Mouse (Mus musculus) layer of hippocampus, postnatal 10 days (tissue): ENCODE results near the gene Gal3st2. TPM values are rescaled to one million over a fixed set of nuclear protein-coding genes. Genes with fewer than 3 reads are reported as not detected.
"Not testable (repeated sequence)": the region's sequence is repeated elsewhere in the genome, so short reads cannot be mapped to it uniquely, and the experiment has no call there.

Source experiments
- DNase-seq, 2 experiments: peaks; one replicate each; pipeline ENCODE4 v3.0.0; 2021; ENCODE audit warnings: low spot score in 2 of 2
- long read RNA-seq: library from polyadenylated mRNA; stranded (forward); transcript quantifications from one replicate; pipeline ENCODE4 v2.0.0, GENCODE M21; 2023
- total RNA-seq, 2 experiments: library from RNA; stranded (reverse); gene quantifications; 2 replicates each; pipeline ENCODE4 v1.2.3; 2021

Gal3st2 gene
- total RNA-seq = under 1 TPM in 1 of 2 experiments, not detected in 1; 0.54 TPM
- long read RNA-seq = 0 reads

- not testable (repeated sequence) for DNase-seq
Observed at GRCm38 (mm10) chr1:93861048-93861447, at the start of gene Gal3st2. Gene Gal3st2, plus strand, starts transcription at chr1:93861306.

- no peak for DNase-seq
Observed at GRCm38 (mm10) chr1:93811495-93812039, 49.5 kb upstream of the Gal3st2 start.

- no peak for DNase-seq
Observed at GRCm38 (mm10) chr1:93817823-93818532, 43.1 kb upstream of the Gal3st2 start.

DNA sequence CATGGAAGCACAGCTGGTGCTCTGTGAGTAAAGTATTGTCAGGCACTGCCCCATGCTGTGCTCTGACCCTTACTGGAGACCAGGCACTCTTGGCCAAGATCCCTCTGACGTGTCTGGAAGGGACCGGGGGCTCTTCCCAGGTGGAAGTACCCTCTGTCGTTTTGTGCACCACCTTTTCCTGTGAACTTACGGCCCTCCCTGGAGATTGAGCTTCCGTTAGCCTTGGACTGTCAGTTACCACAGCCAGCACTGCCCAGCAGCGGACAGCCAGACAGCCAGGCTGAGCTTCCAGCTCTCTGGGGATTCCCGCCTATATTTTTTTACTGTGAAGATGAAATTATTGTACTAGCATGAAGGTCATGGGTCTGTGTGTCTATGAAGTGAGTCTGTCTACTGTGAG lies 42.4 kb upstream of the Gal3st2 start:
- DNase-seq = no peak

GRCm38 (mm10) chr1:93823796-93824495 lies 37.2 kb upstream of the Gal3st2 start:
- DNase-seq = no peak

DNA sequence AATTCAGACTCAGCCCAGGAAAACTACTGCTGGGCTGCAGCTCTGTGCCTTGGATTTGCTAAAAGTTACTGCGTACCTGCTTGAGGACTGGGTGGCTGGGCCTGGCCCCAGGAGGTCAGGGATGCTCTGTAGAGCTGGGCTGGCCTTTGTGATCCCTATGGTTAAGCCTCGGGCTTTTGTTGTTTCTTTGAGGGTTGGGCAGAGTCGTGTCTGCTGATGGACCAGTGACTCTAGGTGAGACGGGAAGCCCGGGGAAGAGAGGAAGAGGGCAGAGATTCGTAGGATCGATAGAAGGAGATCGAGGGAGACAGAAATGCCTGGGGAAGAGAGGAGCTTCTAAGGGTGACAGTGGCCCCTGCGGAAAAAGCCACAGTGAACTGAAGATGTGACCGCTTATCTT lies 36.5 kb upstream of the Gal3st2 start, which contains the start of gene D2hgdh:
D2hgdh (plus strand) TSS at position 301 of the 400 bp plus-strand sequence.
- DNase-seq = peak; percentile 8 to 31

DNA sequence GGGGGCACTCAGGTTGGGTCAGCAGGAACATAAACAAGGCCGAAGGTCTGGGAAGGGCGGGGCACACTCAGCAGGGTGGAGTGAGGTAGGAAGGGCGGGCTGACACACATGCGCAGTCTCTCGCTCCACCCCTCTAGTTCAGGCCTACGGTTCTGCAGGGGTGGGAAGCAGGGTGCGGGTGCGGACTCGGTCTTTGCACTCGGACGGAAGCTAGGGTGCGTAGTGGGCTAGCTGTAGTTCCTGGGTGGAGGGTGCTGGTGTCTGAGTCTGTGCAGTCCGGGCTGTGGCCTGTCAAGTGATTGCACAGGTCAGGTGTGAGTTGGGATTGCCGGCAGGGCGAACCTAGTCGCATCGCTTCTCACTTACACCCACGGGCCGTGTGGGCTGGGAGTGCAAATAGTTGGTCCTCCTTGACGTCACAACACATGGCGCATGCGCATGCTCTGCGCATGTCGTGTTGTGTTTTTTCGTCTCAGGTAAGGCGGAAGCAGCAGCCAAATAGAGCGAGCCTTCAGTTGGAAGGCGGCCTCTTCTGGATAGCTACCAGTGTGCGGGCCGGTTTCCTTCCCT lies 35.9 kb upstream of the Gal3st2 start:
- DNase-seq = peak; percentile 90 to 91

DNA sequence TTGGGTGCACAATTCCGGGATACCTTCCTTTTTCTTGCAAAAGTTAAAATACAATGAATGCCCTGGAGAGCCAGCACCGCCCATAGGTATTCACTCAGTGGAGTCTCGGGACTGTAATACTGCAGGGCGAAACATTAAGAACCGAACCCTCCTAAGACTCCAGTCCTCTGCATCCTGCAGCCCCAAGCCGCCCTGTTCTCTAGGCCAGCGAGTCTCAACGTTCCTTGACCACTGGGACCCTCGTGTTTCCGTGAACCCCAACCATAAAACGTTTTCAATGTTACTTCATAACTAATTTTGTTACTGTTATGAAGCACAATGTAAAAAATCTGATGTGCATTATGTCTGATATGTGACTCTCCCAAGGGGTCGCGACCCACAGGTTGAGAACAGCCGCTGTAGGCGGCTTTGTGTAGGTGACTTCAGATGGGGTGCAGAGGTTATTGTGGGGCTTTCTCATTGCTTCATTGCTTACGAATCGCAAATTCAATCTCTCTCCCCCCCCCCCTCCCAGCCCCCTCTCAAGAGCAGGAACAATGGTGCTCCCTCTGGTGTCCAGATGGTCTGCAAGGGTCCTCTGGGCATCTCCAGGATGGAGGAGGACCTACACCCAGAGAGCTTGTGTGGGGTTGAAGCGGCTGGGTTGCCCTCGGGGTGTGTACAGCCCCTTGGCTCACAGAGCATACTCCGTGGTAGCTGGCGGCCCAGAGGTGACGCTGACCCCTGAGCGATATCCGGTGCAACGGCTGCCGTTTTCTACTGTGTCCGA lies 35.2 kb upstream of the Gal3st2 start:
- peak; percentile 25 to 42 for DNase-seq

GRCm38 (mm10) chr1:93826540-93826835 lies 34.6 kb upstream of the Gal3st2 start:
- DNase-seq = no peak

GRCm38 (mm10) chr1:93832754-93833360 lies 28.2 kb upstream of the Gal3st2 start:
- not testable (repeated sequence) for DNase-seq

DNA sequence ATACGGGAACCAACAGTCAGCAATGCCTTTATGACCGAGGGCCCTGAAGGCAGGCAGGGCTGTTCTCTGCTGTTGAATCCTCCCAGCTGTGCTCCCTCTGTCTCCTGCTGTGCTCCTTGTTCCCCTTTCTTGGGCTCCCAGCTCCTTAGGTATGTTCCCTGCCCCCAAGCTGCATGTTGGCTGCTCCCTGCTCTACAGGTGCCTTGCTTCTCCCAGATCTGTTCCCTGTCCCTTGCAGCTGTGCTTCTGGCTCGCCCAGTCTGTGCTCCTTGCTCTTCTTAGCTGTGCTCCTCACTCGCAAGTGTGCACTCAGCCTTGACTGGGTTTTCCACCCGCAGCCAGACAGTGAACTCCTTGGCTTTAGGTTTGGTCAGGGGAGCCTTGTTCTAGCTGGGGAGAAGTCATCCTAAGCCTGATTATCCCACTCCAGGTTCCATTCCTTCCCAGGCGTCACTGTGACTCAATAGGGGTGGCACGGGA lies 26.4 kb upstream of the Gal3st2 start:
- no peak for DNase-seq

- DNase-seq = no peak
Observed at GRCm38 (mm10) chr1:93835211-93835610, 25.9 kb upstream of the Gal3st2 start.

DNA sequence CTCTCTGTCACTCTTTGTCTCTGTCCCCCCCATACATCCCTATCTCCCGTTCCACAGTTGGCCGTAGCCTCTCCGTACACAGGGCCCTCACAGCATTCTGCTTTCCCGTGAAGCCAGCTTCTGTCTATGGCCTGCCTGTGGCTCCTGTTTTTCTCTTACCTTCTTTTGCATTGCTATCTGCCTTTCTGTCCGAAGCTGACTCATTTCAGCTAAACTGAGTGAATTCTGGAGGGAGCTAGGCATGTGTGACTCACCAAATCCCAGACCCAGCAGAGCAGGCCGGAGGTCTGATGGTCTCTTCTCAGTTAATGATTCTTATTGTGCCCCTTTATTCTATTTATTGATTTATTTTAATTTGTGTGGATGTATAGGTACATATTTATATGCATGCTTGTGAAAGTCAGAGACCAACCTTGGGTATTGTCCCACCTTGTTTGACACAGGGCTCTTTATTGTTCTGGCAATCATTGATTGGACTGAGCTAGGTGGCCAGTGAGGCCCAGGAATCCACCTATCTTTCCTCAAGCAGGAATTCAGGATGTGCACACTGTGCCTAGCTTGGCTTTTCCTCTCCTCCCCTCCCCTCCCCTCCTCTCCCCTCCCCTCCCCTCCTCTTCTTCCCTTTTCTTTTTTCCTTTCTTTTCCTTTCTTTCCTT lies 25.1 kb upstream of the Gal3st2 start:
- DNase-seq = no peak

DNA sequence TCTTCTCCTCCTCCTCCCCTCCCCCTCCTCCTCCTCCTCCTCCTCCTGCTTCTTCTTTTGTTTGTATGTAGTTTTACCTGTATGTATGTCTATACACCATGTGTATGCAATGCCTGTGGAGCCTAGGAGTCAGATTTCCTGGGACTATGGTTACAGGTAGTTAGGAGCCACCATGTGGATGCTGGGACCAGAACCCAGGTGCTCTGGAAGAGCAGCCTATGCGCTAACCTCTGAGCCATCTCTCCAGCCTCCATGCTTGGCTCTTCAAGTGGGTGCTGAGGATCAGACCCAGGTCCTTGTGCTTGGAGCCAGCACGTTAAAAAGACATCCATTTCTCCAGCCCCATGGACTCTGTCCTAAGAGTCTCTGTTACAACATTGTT lies 24.6 kb upstream of the Gal3st2 start:
- DNase-seq = no peak

DNA sequence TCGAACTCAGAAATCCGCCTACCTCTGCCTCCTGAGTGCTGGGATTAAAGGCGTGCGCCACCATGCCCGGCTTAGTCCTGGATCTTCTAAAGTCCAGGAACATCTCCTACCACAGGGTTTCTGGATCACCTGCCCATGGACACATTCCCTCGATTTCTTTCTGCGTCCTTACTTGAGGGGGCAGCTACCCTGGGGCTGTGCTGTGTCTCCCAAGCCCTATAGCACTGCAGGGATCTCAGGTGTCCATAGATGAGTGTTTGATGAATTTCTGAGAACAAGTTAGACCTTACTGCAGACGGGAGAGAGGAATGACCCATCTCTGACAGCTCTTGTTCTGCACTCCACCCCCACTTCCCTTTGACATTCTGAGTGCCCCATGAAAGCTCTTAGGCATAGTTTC lies 23.8 kb upstream of the Gal3st2 start:
- DNase-seq = no peak

DNA sequence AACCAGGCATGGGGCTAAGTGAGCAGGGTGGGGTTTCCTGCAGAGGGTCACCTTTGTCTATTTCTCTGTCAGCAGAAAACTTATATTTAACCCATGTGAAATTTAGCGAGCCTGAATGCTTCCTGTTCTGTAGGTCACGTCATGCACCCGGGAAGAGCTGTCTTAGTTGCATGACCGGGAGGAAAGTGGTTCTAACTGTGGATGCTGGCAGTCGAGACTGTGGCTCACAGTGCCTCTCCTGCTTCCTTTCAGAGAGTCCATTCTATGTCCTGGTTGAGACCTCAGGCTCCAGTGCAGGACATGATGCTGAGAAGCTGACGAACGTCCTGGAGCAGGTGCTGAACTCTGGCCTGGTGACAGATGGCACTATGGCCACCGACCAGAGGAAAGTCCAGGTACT lies 22.5 kb upstream of the Gal3st2 start:
- not testable (repeated sequence) for DNase-seq

DNA sequence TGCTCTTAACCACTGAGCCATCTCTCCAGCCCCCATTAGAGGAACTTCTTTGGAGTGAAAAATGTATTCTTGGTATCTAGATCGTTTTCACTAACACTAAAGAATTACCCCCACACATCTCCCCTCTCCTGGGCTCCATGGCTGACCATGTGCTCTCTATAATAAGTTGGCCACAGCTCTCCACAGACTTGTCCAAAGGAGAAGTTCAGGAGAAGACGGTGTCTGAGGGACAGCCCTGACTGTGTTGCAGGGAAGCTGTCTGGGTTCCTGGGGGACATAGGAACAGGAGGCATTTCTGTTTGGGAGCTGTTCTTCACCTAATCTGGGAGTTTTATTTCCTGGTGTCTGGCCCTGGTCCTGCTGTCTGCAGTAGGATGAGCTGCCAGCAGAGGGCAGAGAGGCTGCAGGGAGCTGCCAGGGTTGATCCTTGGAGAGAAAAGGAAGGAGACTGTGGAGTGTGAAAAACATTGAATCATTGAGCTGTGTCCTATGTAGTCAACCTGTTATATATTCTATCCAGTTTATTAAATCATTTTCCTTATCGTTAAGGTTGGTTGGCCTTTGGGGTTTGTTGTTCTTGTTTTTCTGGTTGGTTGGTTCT lies 15.2 kb upstream of the Gal3st2 start:
- not testable (repeated sequence) for DNase-seq

DNA sequence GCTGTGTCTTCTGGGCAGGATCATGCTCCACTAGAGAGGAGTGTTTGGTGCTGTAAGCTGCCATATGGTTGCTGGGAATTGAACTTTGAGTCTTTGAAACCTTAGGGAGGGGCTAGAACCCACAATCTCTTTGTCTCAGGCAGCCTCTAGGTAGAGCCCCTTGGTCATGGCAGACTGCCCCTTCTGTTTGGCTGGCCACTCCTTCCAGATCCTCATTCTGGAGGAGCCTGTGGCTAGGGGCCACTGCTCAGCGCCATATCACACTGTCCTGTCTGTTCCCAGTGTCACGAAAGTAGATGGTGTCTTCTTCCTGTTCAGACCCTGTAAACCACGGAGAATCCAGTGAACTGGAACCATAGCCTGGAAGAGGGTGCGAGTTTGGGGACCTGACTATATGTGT lies 5.3 kb upstream of the Gal3st2 start:
- not testable (repeated sequence) for DNase-seq

DNA sequence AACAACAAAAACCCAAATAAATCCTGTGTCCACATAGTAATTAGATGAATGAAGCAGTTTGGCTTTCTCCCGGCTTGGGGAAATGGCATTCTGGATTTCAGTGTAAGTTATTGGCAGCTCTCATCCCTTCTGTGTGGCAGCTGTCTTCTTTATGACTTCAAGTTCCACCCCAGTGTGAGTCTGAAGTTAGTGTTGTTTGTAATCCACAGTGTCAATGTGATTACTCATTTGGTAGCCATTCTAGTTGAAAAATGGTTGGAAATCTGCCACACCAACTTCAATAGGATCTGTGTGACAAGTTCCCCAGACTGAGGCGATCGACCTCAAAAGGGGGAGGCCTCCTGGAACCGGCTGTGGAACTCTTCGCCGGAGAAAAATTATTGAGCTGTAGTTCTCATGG lies 3.7 kb upstream of the Gal3st2 start:
- no peak for DNase-seq

DNA sequence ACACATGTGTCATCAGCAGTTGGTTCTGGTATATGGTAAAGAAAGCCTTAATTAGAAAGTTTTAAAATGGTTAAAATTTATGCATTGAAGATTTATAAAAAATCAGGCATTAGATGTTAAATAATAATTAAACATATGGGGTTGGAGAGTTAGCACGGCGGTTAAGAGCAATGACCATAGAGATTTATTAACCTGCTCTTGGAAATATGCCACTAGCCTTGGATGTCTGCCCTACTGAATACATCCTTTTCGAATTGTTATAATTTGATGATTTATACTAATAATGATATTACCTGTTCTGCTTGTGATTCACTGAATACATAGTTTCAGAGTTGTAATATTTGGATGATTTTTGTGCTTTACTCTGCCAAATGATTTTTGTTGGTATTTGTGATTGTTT lies 3.1 kb upstream of the Gal3st2 start:
- DNase-seq = no peak
